Mouse (Mus musculus) adipocyte (in vitro differentiated cells): ENCODE data around the gene Synj2.

ENCODE experiments used
- DNase-seq: peaks from one replicate; pipeline ENCODE4 v3.0.0-alpha.2; 2016; ENCODE audit warnings: low spot score

Synj2 gene

DNA sequence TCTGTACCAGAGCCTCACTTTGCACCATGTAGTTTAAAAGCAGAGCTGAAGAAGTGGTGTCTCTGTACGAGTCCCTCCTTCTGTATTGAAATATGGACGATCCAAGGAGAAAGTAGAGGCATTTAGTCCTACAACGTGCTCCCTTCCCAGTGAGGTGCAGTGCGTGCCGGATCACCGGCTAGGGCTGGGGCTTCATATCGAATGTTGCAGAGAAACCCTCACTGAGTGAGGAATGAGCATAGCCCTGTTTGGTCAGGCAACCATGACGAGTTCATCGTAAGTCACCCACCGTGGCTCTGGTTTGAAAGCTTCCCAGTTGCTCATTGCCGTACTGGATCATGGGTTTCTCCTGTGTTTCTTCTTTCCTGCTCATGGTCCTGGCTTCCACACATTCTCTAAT is 95.8 kb downstream of the Synj2 start:
- DNase-seq, result no peak

DNA sequence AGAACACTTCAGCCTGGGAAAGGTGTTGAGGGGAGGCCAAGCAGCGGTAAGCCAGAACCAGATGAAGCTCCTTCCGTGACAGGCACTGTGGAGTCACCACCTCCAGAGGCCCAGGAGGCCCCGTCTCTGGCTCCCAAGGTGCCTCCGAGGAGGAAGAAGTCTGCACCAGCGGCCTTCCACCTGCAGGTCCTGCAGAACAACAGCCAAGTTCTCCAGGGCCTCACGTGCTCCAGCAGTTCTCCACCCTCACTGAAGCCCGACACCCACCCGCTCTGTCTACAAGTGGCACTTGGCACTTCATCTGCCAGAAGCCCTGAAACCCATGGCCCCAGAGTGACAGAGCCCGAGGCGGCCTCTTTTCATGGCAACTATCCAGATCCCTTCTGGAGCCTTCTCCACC is 96.4 kb downstream of the Synj2 start:
- DNase-seq, result no peak

DNA sequence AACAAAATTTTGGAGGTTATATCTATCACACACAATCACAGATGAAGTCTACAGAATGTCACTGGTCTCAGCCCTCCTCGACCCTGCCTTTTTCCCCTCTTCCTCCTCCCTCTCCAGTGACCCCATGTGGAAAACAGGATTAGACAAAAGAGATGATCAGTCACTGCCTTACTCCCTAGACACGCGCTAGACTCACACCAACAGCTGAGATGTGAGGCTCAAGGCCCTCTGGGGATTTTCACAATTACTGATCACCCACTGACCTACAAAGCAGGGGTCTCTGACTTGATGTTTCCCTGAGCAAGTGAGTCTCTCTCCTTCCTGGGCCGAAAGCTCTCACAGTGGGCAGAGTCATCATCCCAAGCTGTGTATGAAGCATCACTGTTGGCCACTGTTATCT is 111.7 kb downstream of the Synj2 start:
- DNase-seq, result no peak

DNA sequence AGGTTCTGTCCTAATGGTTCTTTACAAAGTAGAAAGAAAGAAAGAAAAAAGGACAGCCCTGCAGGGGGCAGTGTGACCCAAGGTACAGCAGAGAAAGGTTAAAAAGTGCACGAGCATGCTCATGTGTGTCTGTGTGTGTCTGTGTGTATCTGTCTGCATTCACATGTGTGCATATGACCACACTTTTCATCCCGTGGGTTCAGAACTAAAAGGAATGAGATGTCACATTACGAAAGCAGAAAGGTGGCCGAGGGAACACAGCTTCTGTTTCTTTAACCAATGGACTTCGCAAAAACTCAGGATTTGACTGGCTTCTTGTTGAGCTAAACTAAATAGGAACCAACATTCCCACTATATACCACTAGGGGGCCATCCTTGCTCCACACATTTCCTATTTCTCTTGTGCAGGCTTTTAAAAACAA is 113.9 kb downstream of the Synj2 start:
- peak; percentile 76 for DNase-seq

DNA sequence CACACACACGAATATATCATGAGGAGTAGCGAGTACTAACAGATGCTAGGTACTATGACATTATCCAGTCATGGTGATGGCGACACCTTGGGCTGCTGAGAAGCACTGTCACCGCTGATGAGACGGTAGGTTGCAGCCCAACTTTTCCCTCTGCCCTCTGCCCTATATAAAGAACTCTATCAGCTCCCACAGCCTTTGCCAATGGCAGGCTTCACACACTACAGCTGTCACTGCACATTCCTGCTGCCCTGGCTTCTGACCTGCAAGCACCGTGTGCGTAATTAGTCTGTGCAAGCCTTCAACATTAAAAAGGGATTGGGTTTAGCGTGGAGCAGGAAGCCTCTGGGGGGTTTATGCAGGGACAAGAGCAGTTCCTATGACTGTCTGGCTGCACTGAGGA is 121.7 kb downstream of the Synj2 start:
- DNase-seq, result peak; percentile 61

DNA sequence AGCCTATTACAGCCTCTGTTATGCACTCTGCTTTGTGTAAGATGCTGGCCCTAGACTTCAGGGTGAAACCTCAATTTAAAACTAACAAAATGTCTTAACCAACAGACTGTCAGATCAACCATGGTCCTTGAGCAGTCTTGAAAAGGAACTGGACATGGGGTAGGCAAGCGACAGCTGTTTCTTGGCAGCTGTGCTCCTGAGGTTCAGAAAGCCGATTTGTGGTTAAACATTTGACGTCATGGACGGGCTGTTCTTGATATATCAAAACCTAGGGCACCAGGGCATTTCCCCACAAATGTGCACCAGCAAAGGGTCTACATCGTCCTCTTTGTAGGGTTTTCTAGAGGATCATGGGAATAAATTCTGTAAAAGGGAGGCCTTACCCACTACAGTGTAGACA is 122.5 kb downstream of the Synj2 start:
- no peak for DNase-seq

DNA sequence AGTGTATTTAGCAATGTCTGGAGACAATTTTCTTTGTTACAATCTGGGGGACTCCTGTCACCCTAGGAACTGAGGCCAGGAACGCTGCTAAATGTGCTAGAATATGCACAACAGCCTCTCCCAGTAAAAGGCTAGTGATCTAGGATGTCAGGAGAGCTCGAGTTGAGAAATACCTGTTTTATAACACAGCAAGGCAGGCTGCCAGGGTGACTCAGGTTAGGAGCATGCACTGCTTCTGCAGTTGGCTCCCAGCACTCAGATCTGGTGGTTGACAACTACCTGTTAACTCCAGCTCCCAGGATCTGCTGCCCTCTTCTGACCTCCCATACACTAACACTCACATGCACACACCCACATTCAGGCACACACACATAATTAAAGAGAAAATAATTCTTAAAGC is 124.9 kb downstream of the Synj2 start:
- peak; percentile 44 for DNase-seq

DNA sequence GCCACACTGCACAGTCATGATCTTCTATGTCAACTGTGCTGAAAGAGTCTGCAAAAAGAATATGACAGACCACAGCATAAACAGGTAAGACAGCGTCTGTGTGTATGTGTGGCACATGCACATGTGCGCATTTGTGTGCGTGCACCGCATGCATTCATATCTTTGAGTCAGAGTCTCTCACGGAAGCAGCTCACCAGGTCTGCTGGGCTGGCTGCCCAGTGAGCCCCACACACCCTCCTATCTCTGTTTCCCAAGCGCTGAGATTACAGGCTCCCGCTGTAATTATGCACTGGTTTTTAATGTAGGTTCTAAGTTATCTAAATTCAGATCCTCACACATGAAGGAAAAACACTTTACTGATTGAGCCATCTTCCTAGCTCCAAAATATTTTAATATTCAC is 126.5 kb downstream of the Synj2 start:
- DNase-seq, result no peak

DNA sequence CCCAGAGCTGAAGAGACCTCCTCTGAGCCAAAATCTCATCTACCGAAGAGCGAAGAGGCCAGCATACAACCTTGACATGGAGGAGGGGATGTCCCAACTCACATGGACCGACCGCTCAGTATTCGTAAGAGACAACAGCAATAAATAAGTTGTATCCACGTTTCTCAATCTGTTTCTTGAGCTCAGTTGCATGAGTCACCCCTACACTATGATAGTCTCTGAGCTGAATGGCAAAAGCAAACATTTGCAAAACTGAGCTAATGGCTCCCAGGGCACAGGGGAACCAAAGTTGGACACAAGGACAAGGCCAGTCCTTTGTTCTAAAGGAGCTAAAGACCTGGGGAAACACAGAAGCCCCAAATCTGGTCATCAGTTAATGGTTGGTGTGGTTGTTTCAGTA is 128.8 kb downstream of the Synj2 start:
- no peak for DNase-seq

DNA sequence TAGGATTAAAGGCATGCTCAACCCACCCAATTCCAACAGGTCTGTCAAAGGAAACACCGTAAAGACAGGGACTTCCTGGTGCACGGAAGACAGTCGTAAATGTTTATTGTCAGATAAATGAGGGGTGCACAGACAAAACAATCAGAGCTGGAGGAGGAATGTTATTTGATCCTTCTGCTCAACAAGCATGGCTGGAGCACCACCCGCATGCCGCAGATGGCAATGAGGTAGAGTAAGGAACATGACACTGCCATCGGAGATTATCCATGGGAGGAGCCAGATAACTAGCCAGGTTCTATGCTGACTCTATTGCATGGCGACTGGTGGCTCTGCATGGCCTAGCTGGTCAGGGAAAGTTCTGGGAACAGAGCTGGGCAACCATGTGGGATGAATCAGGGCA is 132.3 kb downstream of the Synj2 start:
- no peak for DNase-seq

DNA sequence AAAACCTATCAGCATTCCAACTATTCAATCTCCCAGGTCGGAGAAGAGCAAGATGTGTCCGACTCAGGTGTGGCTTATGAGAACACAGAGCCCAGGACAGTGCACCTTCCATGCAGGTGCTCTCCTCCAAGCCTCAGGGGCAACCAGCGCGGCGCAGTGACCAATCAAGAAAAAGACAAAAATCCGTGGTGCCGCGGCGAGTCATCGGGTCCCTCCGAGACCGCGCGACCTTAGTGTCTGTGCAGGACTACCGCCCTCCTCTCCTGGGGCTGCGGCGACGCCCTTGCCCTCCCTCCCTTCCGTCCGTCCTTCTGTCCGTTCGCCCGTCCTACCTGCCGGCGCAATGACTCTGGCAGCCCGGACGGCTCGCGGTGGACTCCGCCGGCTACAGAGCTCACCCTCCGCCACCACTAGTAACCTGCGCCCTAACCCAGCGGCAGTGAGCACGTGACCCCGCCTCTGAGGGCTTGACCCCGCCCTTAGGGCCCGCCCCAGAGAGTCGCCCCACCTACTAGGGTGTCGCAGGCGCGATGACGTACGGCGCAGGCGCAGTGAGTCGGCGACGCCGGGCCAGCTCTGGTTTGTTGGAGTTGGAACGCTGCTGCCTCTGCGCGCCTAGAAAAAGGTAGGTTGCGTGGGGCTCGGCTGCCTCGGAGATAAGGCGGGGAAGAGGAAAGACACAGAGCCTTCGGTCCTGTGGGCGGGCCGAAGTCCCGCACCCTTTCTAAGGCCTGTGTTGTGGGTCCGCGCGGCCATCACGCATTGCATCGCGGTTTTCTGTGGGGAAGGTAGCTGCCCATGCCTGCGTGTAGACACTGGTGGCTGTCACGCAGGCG is 138.4 kb downstream of the Synj2 start, which contains the start of the genes Serac1 and Gtf2h5:
TSS of gene Serac1 (minus strand) at position 455 of the 836 bp plus-strand sequence.
TSS of gene Gtf2h5 (plus strand) at position 500 of the 836 bp plus-strand sequence.
- DNase-seq, result peak; percentile 97

DNA sequence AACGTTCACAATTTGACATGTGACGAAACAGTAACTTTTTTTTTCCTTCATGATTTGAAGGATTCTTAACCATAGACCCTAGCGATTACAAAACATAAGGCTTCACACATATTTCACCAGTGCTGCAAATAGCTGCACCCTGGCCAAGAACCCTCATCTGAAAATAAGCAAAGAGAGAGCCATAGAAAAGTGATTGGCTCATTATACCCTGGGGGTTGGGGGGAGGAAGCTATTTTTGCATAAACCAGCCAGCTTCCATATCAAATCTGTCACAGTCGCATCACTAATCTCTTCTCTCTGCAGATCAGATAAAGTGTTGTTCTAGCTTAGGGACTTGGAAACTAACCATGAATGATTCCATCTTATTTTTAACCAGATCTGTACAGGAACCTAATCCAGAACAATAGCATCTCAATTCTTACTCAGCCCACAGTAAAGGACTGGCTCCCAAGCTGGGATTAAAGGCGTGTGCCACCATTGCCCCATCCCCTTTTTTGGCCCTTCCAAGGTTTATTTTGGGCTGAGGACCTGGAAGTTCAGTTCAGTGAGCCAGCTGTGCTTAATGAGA is 142.3 kb downstream of the Synj2 start:
- DNase-seq, result no peak

DNA sequence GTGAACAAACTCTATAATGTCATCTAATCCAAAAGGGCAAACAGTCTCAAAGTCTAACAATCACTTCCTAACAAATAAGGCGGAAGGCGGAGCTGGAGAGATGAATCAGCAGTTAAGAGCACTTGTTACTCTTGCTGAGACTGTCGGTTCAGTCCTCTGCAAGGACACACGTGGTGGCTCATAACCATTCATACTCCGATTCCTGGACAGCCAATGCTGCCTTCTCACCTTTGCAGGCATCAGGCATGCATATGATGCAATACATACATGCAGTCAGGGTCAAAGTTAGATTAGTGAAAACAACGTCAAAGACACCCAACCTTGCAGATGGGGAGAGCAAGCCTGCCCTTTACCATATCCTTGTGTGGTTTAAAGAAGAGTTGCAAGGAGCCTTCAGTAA is 150.5 kb downstream of the Synj2 start:
- no peak for DNase-seq
